Mouse (Mus musculus) megakaryocyte-erythroid progenitor cell, adult 5-6 weeks (primary cell): ENCODE measurements around the gene Uhrf1bp1. TPM values are rescaled to one million over a fixed set of nuclear protein-coding genes. Genes with fewer than 3 reads are reported as not detected.
"Not testable (repeated sequence)": the region's sequence is repeated elsewhere in the genome, so short reads cannot be mapped to it uniquely, and the experiment has no call there.

Experiments used
- ATAC-seq: replicated peaks from 2 replicates; pipeline ENCODE4 v1.8.0; 2016; ENCODE audit warnings: mild to moderate bottlenecking, inconsistent platforms; ENCODE audit not compliant: severe bottlenecking, poor library complexity, low FRiP score, low TSS enrichment
- total RNA-seq, 2 experiments: library from RNA; stranded (forward) in 1 of 2; stranded (reverse) in 1 of 2; fragments of 200-1000, 215-1000 nt in 1 of 2; fragments of >200 nt in 1 of 2; fragmentation: Nextera tagmentation in 1 of 2; gene quantifications; 2 replicates each; pipeline ENCODE4 v1.2.3; 2014 to 2017

Gene Uhrf1bp1
- total RNA-seq, 2 experiments from 2014 or later: 14.1 to 28.8 TPM

- no peak for ATAC-seq
Measured at GRCm38 (mm10) chr17:27830411-27830810, 25.8 kb upstream of the Uhrf1bp1 start.

GRCm38 (mm10) chr17:27837850-27838249 is 18.4 kb upstream of the Uhrf1bp1 start, which contains the start of gene Snrpc:
Snrpc (plus strand) TSS chr17:27838150.
- not testable (repeated sequence) for ATAC-seq

DNA sequence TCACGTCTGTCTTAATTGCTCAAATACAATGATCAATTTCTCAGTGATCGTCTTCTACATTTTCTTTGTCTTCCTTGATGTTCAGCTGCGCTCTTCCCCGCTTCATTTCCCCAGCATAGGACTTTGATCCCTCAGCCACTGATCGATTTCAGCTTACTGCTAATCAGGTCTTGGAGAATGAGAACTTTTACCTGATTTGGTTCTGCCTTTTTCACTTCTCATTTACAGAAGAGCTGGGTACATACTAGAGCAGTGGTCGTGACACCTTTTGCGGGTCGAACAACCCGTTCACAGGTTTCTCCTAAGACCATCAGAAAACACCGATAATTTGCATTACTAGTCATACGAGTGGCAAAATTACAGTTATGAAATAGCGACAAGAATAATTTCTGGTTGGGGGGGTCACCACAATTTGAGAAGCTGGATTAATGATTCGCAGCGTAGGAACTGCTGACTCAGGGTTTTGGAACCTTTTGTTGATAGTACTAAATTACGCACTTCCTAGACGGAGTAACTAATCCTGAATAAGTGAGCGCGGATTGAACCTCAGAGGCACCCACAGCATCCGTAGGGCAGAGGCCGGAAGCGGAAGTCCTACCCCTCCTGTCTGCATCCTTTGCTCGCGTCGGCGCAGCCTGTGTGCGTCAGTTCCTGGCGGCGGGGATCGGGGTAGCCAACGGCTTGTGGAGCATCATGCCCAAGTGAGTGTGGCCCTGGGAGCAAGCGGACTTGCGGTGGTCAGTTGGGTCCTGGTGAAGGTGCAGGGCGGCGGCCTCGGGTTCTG is 16.6 kb upstream of the Uhrf1bp1 start:
- peak; percentile 100 for ATAC-seq

DNA sequence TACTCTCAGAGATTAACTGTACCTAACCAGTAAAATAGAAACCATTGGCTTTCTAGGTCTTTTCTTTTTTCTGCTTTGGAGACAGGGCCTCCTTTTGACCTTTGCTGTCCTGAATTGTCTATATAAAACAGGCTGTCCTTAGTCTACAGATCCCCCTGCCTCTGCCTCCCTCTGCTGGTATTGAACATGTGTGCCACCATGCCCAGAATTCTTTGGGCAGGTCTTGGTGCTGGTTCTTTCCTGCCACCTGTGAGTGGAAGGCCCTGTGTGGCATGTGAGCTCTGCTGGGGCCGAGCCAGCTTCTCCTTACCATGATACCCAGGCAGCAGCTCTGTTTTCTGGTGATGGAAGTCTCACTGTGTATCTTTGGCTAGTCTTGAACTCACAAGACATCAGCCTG is 7.9 kb upstream of the Uhrf1bp1 start:
- no peak for ATAC-seq

- ATAC-seq: no peak
Measured at GRCm38 (mm10) chr17:27851076-27851475, 5.2 kb upstream of the Uhrf1bp1 start.

- ATAC-seq: 0 out of 2 replicates have a peak, but pooled peaks have one; percentile 4
Measured at GRCm38 (mm10) chr17:27856798-27857648, 782 bp downstream of the Uhrf1bp1 start.

GRCm38 (mm10) chr17:27857649-27858475 is 1.6 kb downstream of the Uhrf1bp1 start:
- peak; percentile 73 for ATAC-seq

DNA sequence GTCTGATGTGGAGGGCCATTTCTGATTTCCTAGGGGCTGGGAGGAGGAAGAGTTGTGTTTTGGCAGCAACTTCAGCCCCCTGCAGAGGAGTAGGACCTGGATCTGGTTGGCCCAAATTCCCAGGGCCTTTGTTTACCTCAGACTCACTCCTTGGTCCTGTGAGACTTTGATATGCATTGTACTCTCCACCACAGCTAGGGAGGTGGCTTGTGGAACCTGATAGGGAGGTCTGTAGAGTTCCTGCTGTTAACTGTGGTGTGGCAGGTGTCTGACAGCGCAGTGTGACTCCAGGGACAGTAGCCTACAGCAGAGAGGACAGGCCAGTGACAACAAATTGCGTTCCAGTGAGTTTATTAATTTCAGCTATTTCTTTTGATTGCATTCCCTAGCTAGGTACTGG is 2.9 kb downstream of the Uhrf1bp1 start:
- peak; percentile 78 for ATAC-seq

DNA sequence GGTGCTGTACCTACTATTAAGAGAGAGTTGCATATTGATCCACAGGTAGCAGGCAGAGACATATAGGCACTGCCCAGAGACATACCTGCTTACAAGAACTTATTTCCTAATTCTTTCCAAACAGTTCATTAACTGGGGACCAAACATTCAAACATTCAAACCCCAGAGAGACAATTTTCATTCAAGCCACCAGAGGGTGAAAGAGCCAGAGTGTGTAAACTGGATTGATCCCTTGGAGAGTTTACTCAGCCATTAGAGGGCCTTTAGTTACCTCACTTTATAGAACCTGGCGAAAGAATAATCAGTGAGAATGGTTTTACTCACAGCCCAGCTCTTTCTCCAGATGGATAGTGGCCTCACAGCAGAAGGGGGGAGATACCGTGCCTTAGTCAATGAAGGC is 9.2 kb downstream of the Uhrf1bp1 start:
- ATAC-seq: no peak

DNA sequence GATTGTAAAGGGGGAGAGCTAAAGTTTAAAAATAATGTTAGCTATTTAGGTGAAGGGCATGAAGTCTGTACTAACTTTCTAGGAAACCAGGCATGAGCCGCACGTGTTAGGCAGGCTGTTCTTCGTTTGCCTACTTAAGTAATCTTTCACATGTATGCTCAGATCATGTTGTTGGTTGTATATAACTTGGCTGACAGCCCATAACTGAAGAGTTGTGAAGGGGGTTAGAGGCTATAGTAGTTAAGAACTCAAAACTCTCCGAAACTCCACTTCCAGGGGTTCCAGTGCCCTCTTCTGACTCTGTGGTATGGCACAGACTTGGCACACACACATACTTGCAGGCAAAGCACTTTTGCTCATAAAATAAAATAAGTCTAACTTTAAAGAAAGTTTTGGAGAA is 10.5 kb downstream of the Uhrf1bp1 start:
- ATAC-seq: no peak

GRCm38 (mm10) chr17:27871851-27872250 is 15.6 kb downstream of the Uhrf1bp1 start:
- ATAC-seq: no peak

DNA sequence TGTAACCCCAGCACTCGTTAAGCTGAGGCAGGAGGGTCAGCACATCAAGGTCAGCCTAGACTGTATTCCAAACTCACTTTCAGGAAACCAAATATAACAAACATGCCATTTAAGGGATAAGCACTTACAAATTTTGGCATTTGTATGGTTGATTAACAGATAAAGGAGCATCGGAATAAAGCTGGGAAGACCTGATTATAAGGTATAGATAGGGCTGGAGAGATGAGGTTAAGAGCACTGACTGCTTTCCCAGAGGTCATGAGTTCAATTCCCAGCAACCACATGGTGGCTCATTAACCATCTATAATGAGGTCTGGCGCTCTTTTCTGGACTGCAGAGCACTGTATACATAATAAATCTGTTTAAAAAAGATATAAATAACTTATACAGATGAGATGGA is 17.3 kb downstream of the Uhrf1bp1 start:
- no peak for ATAC-seq

- peak; percentile 76 for ATAC-seq
Measured at GRCm38 (mm10) chr17:27874510-27874909, 18.3 kb downstream of the Uhrf1bp1 start.

DNA sequence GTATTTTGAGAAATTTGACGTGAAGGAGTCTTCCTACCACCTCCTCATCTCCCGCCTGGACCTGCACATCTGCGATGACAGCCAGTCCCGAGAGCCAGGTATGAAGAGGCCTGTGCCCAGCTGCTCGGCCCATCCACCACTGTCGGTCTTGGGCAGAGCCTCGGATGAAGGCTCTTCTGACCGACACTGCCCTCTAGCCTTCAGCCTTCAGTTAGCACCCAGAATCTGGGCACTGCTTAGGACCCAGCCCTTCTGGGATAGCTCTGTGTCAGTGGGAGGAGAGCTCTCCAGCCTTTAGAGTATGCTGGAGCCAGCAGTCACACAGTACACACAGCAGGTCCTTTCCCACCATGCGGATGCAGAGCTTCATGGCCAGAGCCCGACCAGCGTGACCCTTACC is 25.3 kb downstream of the Uhrf1bp1 start:
- ATAC-seq: 0 out of 2 replicates have a peak, but pooled peaks have one; percentile 38

DNA sequence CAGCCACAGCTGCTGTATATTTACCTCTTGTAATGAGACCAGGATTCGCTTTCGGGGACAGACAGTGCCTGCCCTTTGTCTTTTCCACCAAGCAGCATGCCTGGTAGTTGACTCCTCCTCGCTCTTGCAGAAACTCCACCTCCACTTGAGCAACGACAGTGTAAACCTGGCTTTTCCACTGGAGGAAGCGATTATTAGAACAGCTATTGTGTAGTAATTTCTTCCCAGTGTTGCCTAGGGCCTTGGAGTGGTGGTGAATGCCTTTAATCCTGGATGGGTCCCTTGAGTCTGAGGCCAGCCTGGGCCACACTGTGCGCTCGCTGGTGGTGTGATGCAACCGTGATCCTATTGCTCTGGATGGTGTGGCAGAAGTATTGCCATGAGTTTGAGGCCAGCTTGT is 26.9 kb downstream of the Uhrf1bp1 start:
- ATAC-seq: no peak

GRCm38 (mm10) chr17:27883994-27884393 is 27.8 kb downstream of the Uhrf1bp1 start:
- no peak for ATAC-seq

GRCm38 (mm10) chr17:27886499-27887210 is 30.4 kb downstream of the Uhrf1bp1 start:
- ATAC-seq: no peak

DNA sequence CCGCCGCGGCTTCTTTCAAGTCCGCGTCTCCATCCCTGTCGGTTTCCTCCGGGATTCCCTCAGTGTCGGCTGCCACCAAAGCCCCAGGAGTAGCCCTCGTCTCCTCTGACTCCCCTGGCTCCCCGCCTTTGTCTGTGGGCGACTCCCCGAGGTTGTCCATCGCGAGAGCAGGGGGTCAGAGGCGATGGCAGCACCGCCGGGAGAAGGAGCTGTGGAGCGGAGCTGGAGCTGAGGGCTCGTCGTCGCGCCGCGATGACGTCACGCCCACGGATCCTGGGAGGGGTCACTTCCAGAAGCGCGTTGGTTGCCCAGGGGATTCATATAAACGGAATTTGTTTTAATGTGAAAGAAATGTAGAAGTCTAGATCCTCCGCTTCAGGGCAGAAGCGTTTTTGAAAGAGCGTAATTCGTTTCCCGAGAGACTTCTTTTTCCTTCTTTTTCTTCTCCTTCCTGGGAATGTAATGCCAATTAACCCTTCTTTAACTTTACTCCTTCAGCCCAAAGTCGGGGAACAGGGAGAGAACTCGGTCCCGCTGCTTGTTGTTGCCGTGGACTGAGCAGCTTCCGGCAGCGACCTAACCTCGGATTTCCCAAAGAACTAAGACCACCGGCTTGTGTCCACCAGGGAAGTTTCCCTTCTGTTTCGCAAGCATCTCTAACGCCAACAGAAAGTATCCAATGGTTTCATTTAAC is 51.4 kb downstream of the Uhrf1bp1 start:
- peak; percentile 88 for ATAC-seq
